Mouse (Mus musculus): ENCODE measurements at regions not wholly inside any gene's neighbourhood (a gene's known extent, or its start where the extent isn't known, plus 50 kb on each side); places are given as distances from the start of the nearest gene placed in this dataset.

DNA sequence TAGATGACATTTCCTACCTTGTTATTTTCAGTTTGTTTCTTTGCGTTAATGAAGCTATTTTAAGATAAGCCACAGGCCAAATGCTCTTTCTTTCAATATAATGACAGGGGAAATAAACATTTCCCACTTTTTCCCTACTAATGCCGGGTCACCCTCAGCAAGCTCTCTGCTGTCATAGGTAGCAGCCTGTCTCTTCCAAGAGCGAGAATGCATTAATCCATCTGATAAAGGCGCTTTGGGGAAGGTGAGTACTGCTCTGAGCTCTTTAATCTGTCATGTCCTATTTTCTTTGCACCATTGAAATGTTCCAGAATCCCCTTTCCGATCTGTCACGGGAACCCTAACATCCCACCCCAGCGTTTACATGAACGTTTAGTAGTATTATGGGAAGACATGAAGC, 96.0 kb upstream of the Mrps30 start:
- Histone ChIP-seq H3K4me3 (no peak overlapping the region), H3K79me2 (replicated peaks; ENCODE audit: control insufficient read depth, insufficient read depth, low read length) (no peaks in the 10 kb centered on the region), H3K9ac (ENCODE audit: low read depth, low read length) (no peak overlapping the region), H3K27ac (no peak overlapping the region), H3K36me3 (ENCODE audit: control insufficient read depth, insufficient read depth, low read length) (no peaks in the 10 kb centered on the region), H3K4me1 (ENCODE audit: control insufficient read depth, insufficient read depth, low read length) (no peaks in the 10 kb centered on the region), H3K27me3 (ENCODE audit: control insufficient read depth, insufficient read depth, low read length) (no peaks in the 10 kb centered on the region)
- intact Hi-C loops (cut with DNase I), result no loop called here
- 21% methylated on average over 8 of the region's 8 CpGs for WGBS
- no peak for TF ChIP-seq POLR2A (IDR thresholded peaks at IDR 0.05; ENCODE audit: insufficient read depth, low read depth, low read length)
- TF ChIP-seq EP300 (IDR thresholded peaks at IDR 0.05; ENCODE audit: insufficient read depth, low read depth, low read length), result no peak
- no peak for TF ChIP-seq CTCF (IDR thresholded peaks at IDR 0.05)
- DNase-seq, result no peak

DNA sequence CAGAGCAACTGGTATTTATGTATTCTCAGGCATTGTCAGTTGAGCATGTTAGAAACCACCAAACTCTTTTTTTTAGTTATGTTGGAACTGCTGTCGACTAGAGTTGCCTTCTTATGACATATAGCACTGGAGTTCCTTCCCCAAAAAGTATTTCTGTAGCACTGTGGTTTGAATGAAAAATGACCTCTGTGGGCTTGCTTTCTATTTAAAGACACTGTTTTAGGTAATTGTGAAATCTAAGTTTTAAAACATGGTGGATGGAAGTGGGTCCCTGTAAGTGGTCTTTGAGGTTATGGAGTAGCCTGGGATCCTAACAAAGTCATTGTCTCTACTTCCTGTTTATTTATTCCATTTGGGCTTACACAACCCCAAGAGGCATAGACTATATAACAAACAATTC, 93.2 kb upstream of the Mrps30 start:
- DNase-seq, result no peak
- intact Hi-C loops (cut with DNase I), result no loop called here

DNA sequence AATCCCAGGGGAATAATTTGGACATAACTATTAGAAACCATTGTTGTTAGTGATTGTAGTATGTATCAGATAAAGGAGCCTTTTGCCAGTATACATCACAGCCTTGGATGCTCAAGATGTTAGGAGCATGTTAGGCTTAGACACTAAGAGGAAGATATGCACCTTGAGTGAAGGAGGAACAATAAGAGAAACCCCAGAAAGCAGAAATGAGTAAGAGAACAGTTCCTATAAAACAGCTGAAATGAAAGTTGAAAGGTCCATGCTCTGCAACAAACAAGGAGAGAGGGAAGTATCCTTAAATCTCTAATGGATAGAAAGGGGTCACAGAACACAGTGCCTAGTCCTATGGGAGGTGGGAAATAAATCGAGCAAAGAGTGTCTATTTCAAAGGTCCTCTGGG, 91.4 kb upstream of the Mrps30 start:
- Histone ChIP-seq H3K79me2 (replicated peaks; ENCODE audit: control insufficient read depth, insufficient read depth, low read length) (no peaks in the 10 kb centered on the region), H3K9ac (ENCODE audit: low read depth, low read length) (no peak overlapping the region), H3K4me1 (ENCODE audit: control insufficient read depth, insufficient read depth, low read length) (no peaks in the 10 kb centered on the region), H3K27ac (no peak overlapping the region), H3K27me3 (ENCODE audit: control insufficient read depth, insufficient read depth, low read length) (no peaks in the 10 kb centered on the region), H3K36me3 (ENCODE audit: control insufficient read depth, insufficient read depth, low read length) (no peaks in the 10 kb centered on the region), H3K4me3 (no peak overlapping the region)
- WGBS, result 39% methylated on average over 1 of the region's 1 CpGs
- no peak for DNase-seq
- intact Hi-C loops (cut with DNase I), result no loop called here
- no peak for TF ChIP-seq POLR2A (IDR thresholded peaks at IDR 0.05; ENCODE audit: insufficient read depth, low read depth, low read length)
- no peak for TF ChIP-seq CTCF (IDR thresholded peaks at IDR 0.05)
- no peak for TF ChIP-seq EP300 (IDR thresholded peaks at IDR 0.05; ENCODE audit: insufficient read depth, low read depth, low read length)

More for the DNA sequence above, 93.2 kb upstream of the Mrps30 start:
- Histone ChIP-seq H3K27me3 (ENCODE audit: control insufficient read depth, insufficient read depth, low read length) (no peaks in the 10 kb centered on the region), H3K4me3 (no peak overlapping the region), H3K9ac (ENCODE audit: low read depth, low read length) (no peak overlapping the region), H3K36me3 (ENCODE audit: control insufficient read depth, insufficient read depth, low read length) (no peaks in the 10 kb centered on the region), H3K27ac (no peak overlapping the region), H3K4me1 (ENCODE audit: control insufficient read depth, insufficient read depth, low read length) (no peaks in the 10 kb centered on the region), H3K79me2 (replicated peaks; ENCODE audit: control insufficient read depth, insufficient read depth, low read length) (no peaks in the 10 kb centered on the region)
- TF ChIP-seq POLR2A (IDR thresholded peaks at IDR 0.05; ENCODE audit: insufficient read depth, low read depth, low read length) (no peak), EP300 (IDR thresholded peaks at IDR 0.05; ENCODE audit: insufficient read depth, low read depth, low read length) (no peak), CTCF (IDR thresholded peaks at IDR 0.05) (no peak)
- 66% methylated on average over 1 of the region's 1 CpGs for WGBS

DNA sequence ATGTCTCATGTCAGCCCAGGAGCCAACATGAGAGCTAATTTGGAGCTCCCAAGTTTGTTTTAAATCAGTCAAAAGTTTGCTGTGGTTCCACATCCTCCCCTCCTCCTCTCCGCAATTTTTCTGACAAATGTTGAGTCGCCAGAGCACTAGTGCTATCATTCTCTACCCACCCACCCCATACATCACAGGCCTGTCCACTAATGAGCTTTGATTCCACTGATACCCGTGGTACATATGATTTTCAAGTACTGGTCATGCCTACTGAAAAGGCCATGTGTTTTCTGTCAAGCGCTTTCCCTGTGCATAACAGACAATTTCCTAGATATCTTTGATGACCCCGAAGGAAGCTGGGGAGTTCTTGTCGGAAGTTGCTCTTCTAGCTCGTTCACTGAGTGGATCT, 85.5 kb upstream of the Mrps30 start:
- Histone ChIP-seq H3K4me1 (ENCODE audit: control insufficient read depth, insufficient read depth, low read length) (no peaks in the 10 kb centered on the region), H3K79me2 (replicated peaks; ENCODE audit: control insufficient read depth, insufficient read depth, low read length) (no peaks in the 10 kb centered on the region), H3K27me3 (ENCODE audit: control insufficient read depth, insufficient read depth, low read length) (no peaks in the 10 kb centered on the region), H3K36me3 (ENCODE audit: control insufficient read depth, insufficient read depth, low read length) (no peaks in the 10 kb centered on the region), H3K27ac (no peak overlapping the region), H3K4me3 (no peak overlapping the region), H3K9ac (ENCODE audit: low read depth, low read length) (no peak overlapping the region)
- TF ChIP-seq EP300 (IDR thresholded peaks at IDR 0.05; ENCODE audit: insufficient read depth, low read depth, low read length), result no peak
- no peak for TF ChIP-seq CTCF (IDR thresholded peaks at IDR 0.05)
- no peak for TF ChIP-seq POLR2A (IDR thresholded peaks at IDR 0.05; ENCODE audit: insufficient read depth, low read depth, low read length)
- no peak for DNase-seq
- 48% methylated on average over 7 of the region's 7 CpGs for WGBS
- intact Hi-C loops (cut with DNase I), result no loop called here

DNA sequence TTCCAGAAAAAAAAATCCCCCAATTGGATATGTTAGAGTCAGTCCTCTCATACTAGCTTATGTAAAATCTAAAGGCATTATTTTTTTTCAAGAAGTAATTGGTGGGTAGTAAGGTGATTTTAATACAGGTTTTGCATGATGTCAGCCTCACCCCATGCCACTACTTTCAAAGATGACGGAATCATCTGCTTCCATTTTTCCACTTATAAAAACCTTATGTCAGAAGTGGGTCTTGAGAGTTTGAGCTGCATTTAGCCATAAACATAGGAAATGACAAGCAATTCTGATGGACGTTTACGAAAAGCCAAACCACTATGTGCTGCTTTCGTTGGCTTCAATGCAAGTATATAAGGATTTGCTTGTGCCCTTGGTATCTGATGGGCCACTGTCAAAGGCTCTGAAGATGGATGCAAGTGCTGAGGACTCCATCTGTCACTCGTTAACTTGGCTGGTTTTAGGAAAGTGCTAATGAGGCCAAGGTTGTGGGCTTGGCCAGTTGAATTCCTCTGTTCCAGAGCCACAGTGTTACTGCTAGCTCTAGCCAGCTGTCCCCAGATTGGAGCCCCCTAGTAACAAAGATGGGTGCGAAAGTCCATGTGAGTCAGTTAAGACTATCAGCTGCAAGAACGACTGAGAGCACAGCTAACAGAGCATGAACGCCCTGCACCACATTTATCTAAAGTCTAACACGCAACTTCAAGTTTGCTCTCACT, 72.8 kb upstream of the Mrps30 start:
- Histone ChIP-seq H3K79me2 (replicated peaks; ENCODE audit: control insufficient read depth, insufficient read depth, low read length) (no peaks in the 10 kb centered on the region), H3K4me3 (no peak overlapping the region), H3K4me1 (ENCODE audit: control insufficient read depth, insufficient read depth, low read length) (no peaks in the 10 kb centered on the region), H3K36me3 (ENCODE audit: control insufficient read depth, insufficient read depth, low read length) (no peaks in the 10 kb centered on the region), H3K27me3 (ENCODE audit: control insufficient read depth, insufficient read depth, low read length) (no peaks in the 10 kb centered on the region), H3K27ac (no peak overlapping the region), H3K9ac (ENCODE audit: low read depth, low read length) (no peak overlapping the region)
- DNase-seq, result no peak
- WGBS, result 62% methylated on average over 9 of the region's 9 CpGs
- TF ChIP-seq EP300 (IDR thresholded peaks at IDR 0.05; ENCODE audit: insufficient read depth, low read depth, low read length) (no peak), POLR2A (IDR thresholded peaks at IDR 0.05; ENCODE audit: insufficient read depth, low read depth, low read length) (no peak), CTCF (IDR thresholded peaks at IDR 0.05) (no peak)
- intact Hi-C loops (cut with DNase I), result no loop called here

DNA sequence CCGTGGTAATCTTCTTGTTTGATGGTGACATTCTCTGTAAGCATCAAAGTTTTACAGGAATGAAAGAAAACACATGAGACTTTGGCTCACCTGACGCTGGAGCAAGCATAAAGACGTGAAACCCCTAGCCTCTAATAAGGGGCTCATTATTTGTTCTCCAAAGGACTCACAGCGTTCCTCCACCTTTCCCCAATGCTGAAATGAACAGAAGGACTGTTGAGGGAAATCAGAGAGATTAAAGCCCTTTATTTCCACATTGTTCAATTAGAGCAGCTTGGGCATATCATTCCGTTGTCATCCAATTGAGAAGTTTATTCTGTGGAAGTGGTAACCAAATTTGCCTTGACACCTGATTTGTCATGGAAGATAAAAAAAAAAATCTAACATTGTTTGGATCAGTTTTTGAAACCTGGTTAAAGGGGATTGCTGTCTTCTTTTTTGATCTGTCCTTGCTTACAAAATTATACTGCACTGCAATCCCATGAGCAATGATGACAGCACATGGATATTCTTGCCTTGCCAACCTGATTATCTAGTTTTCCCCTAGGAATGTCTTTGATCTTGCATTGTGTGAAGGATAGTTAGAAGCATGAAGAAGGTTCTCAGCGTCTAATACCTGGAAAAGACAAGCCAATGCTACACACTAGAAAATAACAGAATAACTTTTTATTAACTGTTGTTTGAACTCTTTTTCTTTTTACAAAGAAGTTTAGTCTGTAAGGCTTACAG, 62.1 kb upstream of the Mrps30 start:
- DNase-seq, result no peak
- TF ChIP-seq CTCF (IDR thresholded peaks at IDR 0.05), result no peak
- TF ChIP-seq POLR2A (IDR thresholded peaks at IDR 0.05; ENCODE audit: insufficient read depth, low read depth, low read length), result no peak
- no peak for TF ChIP-seq EP300 (IDR thresholded peaks at IDR 0.05; ENCODE audit: insufficient read depth, low read depth, low read length)
- intact Hi-C loops (cut with DNase I), result no loop called here
- H3K27ac ChIP-seq, result no peak overlapping the region
- H3K4me1 ChIP-seq (ENCODE audit: control insufficient read depth, insufficient read depth, low read length), result no peaks in the 10 kb centered on the region
- no peaks in the 10 kb centered on the region for H3K36me3 ChIP-seq (ENCODE audit: control insufficient read depth, insufficient read depth, low read length)
- no peaks in the 10 kb centered on the region for H3K79me2 ChIP-seq (replicated peaks; ENCODE audit: control insufficient read depth, insufficient read depth, low read length)
- WGBS, result 58% methylated on average over 6 of the region's 6 CpGs
- H3K27me3 ChIP-seq (ENCODE audit: control insufficient read depth, insufficient read depth, low read length), result no peaks in the 10 kb centered on the region
- H3K4me3 ChIP-seq, result no peak overlapping the region
- no peak overlapping the region for H3K9ac ChIP-seq (ENCODE audit: low read depth, low read length)
